Mouse (Mus musculus) layer of hippocampus, postnatal 10 days (tissue): Measurements from ENCODE around the gene Slc4a4. TPM values are rescaled to one million over a fixed set of nuclear protein-coding genes. Genes with fewer than 3 reads are reported as not detected.

Source experiments
- DNase-seq, 2 experiments: peaks; one replicate each; pipeline ENCODE4 v3.0.0; 2021; ENCODE audit warnings: low spot score in 2 of 2
- total RNA-seq, 2 experiments: library from RNA; stranded (reverse); gene quantifications; 2 replicates each; pipeline ENCODE4 v1.2.3; 2021

Slc4a4 gene
- total RNA-seq, 2 experiments from 2014 or later = 123 to 128 TPM

DNA sequence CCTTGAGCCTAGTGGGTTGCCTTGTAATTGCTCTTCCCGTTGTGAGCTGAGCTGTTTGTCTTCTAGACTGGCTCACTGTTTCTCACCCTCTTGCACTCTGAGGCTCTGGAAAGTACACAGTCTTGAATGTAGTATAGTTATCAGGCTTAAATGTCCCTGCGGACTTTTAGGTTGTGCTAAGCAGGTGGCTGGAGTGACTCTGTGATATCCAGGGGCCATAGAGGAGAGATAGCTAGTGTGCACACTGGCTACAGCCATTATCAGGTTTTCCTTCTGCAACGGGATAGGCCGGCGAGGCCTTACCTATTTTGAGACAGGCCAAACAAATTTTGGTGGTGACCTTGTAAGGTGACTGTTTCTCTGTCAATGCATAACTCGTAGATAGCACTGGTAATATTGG is 110.7 kb downstream of the Slc4a4 start:
- DNase-seq = no peak

DNA sequence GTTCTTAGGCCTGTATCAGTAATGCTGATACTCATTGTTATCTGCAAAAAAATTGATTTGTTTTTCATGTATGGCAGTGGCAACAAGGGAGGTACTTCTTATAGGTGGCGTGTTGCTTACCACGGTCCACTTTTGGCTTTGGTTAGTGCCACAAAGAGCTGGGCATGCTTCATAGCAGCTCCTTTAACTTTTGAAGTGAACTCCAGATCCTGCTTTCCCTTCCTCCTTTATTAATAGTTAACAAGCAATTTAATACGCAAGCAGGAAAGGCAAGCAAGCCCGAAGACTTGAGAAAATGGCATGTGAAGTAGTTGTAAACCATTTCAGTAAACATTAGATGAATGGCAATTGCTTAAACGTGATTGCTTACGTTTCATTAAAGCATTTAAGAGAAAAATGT is 113.2 kb downstream of the Slc4a4 start:
- DNase-seq = no peak

DNA sequence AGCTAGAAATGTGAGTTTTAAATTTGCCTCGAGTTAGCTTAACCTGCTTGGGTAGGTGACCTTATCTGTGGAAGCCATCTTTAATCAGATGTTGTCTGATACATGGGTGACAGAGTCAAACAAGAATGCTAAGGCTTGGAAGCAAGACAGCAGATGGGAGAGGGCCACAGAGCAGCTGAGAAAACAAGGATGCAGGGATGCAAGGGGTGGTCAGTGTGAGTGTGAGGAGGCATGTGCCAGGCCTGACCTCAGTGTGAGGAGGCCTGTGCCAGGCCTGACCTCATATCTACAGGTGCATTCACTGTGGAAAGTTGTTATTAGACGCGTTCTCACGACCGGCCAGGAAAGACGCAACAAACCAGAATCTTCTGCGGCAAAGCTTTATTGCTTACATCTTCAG is 114.0 kb downstream of the Slc4a4 start:
- no peak for DNase-seq

DNA sequence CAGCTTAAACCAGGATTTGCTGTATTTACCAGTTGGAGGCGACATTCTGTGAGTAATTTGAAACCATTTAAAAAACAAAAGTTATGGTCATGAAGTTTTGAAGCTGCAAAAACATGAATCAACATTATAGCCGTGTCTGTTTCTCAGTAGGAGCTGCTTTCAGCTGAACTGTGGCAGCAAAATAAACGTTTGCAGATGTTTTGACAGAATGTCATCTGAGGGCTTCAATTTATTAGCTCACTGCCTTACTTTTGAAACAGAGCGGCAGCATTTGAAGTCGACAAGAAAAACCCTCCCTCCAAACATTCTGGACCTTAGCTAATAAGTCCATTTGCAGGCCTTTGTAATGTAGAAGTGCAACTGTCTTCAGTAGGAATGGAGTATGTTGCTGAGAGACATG is 123.5 kb downstream of the Slc4a4 start:
- no peak for DNase-seq

DNA sequence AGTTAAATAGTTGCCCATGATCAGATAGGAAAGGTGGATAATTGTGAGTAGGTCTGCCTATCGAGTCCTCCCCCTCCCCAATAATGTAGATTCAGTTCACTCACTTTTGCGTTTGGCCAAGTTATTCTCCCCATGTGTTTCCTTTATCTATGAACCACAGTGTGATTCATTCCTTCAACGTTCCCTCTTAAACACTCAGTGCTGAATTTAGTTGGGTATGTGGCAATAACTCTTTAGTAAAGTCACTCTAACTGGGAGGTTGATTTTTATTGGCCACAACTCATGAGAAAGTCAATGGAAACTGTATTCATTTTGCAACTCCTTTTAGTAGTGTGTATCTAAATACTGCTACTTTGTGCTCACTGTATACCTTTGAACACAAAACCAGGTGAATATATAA is 125.8 kb downstream of the Slc4a4 start:
- DNase-seq = no peak

DNA sequence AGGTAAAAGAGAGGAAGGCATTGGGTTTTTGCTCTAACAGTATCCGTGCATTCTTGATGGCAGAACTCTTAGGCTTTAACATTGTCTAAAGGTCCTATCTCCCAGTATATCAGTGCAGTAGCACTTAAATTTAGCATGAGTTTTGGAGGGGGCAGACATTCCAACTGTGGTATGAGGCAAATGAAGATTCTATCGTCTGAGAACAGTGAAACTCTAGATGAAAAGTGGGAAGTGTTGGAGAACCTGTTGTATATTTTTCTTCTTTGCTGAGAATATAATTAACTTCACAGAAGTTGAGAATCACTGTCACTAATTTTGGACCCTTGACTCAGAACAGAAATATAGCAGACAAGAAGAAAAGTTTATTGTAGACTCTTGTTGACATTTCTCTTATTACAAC is 128.2 kb downstream of the Slc4a4 start:
- DNase-seq = no peak

DNA sequence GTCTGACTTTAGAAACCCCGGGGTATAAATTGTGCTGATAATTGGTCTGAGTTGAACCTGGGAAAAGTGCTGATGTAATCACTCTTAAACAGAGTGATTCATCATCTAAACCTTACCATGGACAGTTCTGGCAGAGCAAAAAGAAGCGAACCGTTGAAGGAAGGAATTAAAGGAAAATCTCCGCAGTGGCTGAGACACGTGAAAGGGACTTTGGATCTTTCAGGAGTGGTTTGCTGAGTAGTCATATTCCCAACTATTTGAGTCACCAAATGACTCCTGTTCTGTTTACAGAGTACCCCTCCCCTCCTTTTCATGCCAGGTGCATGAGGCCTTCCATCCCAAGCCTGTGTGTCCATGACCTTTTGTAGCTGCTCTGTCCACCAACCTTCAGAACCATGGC is 129.3 kb downstream of the Slc4a4 start:
- DNase-seq = no peak

DNA sequence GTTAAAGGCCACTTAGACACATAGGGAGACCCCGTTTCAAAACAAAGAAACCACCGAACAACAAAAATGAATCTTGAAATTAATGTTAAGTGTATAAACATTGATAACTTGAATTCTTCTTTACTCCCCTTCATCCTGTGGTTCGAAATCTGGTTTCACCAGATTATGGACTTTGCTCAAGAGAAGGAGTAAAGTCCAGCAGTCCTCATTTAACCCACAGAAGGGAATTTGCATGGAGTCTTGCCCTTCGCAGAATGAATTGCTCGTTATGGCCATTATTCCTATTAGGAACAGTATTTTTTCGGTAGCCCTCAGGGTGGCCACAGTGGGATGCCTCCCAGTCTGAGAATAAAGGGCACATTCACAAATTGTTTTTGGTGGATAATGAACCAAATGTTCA is 131.9 kb downstream of the Slc4a4 start:
- no peak for DNase-seq

DNA sequence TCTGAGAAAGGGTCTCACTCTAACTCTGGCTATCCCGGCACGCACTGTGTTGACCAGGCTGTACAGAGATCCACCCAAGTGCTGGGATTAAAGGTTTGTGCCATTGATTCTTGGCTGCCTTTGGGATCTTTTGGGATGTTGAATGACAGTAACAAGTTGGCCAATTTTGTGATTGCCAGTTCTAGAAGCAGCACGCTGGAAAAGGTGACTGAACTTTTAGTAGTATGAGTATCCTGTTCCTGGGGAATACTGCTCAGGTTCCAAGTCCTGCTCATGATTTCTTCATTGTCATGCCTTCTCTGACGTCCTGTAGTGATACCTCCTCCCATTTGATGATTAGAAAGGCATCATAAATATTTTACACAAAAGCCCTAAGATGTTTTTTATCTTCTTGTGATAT is 137.8 kb downstream of the Slc4a4 start:
- DNase-seq = no peak

DNA sequence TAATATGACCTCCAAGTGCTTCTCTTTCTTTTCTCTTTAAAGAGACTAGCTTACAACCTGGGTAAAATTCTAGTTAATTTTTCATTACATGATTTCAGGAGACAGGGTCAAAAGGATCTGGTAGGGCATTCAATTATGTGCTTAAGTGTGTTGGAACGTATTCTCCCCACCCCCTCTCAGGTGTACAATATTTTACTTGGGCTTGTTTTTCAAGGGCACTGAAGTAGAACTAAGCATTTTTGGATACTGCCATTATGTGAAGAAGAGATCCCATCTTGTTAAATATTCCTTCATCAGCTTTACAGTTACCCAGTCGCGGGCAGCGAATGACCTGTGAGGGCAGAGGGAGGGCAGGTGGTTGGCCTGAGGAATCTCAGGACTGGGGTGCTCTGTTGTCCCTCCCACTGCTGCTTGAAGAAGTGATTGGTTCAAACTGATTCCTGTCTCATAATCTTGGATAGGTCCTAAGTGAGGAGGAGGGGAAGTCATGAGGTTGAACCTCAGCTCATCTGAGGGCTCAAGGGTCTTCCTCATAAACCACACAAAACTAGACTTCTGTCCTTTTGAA is 141.0 kb downstream of the Slc4a4 start:
- DNase-seq = no peak

DNA sequence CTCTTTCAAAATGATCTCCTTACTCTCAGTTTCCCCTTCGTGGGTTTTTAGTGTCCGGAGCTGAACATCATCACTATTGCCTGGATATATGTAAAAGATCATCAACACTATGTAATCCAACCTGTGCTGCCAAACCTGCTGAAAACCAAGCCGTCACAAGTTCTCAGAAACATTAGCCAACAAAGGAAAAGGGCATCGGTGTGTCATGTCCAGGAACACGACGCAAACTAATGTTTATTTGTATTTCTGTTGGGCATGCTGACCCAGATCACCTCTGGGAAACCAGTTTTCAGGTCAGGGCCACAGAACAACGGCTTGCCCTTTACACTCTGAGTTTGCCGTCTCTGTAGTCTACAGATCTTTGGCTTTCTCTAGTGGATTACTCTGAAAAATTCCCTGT is 146.0 kb downstream of the Slc4a4 start:
- DNase-seq = no peak

DNA sequence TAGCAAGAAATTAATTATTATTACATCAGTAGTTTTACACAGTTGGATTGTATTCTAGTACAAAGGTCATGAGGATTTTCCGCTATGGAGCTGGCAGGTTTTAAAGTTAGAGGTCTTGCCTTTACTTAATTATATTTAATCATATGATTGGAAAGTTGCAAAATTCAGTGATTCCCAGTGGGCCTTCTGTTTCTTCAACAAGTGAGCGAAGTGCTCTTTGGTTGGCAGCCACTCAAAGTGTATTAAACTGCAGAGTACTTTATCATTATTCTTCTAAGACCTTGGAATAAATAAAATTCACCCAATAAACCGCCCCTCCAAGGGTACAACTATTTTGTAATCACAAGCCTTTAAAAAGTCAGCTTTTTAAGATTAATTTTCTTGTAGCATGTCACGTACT is 146.6 kb downstream of the Slc4a4 start:
- no peak for DNase-seq

DNA sequence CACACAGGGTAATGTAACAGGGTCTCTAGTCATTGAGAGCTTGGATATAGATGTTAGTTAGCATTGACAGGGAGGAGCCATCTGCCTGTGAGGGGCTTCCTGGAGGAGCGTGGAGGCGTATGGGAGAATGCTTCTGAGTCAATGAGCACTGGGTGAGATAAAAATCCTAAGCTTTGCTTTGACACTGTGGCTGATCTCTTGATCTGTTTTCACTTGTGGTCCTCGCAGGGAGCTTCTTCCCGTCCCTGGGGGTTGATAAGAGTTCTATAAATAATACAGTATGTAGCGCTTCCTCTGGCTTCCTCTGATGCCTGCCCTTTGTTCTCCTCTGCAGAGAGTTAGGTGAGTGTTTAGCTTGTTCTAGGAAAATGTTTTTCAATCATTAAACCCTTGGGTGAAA is 149.5 kb downstream of the Slc4a4 start:
- no peak for DNase-seq

DNA sequence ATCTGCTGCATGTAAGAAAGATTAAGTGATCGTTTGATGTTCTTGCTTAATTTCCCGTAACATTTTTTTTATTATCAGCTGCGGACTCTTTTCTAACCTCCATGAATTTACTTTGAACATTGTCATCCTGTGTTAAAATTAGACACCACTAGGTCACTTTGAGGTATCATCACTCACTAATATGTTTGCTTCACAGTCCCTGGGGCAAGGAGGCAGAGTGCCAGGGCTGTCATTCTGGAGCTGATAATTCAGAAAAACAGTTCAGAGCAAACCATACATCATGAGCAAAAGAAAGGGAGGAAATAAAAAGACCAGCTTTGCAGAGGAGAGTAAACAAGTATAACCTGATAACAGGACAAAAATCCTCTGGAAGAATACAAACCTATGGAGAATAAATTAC is 154.2 kb downstream of the Slc4a4 start:
- DNase-seq = no peak

DNA sequence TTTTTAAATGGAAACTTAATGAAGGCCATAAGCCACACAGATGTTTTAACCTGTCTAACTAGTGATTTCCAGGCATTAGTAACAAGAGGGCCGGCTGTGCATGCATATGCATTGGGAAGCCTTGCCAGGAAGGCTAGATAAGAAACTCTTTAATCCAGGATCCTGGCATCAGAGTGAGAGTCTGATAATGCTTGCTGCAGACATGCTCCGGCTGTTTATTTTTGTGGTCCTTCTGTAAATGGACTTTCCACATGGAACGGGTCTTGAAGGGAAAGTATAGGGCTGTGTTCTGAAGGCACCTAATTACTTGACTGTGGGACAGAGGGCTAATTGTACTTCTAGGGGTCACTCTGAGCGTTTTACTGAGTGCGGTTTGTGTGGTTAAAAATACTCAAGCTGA is 157.2 kb downstream of the Slc4a4 start:
- DNase-seq = no peak

DNA sequence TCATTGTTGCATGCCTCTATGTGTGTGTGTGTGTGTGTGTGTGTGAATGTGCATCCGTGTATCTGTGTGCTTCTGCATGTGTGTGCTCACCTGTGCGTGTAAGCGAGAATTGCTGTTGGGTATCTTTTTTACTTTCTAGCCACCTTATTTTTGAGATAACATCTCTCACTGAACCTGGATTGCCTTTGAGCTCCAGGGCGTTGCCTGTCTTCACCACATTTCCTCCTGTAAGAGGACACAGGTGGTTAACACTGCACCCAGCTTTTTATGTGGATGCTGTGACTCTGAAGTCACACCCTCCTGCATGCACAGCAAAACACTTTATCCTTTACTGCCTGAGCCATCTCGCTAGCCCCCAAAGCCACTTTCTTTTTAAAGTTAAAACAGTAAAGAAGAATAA is 158.2 kb downstream of the Slc4a4 start:
- DNase-seq = no peak

DNA sequence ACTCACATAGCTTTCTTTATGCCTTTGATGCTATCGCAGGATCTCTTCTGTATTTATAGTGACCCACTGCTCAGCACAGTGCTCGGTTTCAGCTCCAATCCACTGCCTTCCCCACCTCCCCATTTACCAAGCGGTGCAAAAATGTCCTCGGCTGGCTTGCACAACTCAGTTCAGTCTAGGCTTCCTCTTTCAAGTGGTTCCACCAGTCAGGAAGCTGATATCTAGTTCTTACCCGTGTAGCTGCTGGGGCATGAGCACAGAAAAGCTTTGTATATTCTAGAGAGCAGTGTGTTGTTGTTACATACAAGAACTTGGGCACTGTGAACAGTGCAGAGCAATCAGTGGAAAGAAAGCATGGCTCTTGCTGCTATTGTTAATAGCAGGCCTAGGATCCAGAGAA is 165.0 kb downstream of the Slc4a4 start:
- DNase-seq = no peak

DNA sequence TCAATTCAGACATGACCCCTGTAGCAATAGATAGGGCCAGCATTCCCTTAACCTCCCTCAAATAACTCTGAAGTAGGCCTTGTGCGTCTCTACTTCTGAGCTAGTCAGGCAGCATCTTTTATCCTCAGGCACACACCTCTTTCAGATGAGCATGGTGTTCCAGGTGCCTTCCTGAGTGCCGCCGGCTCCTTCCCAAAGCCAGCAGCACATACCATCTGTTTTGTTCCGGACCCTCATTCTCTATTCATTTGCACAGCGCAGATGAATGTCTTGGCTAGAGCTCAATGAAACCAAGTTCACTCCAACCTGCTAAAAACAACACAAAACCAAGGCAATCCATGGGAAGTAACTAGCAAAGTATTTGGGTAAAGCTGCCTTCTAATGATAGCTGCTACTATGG is 165.6 kb downstream of the Slc4a4 start:
- no peak for DNase-seq

DNA sequence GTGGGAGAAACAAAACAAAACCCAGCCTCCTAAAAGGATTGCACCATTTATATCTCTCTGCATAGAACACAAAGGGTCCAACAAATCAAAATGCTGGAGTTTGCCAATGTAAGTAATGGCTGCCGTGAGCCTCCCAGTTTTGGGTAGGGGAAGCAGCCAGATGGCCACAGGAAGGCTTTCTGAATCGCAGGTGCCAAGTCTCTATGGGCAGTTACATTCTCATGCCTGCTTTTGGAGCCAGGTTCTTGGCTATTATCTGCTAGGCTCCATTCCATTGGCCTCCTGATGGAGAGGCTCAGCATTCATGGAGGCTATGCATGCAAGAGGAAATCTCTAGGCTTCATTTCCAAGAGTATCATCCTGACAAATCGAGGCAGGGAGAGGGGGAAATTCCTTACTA is 169.0 kb downstream of the Slc4a4 start:
- no peak for DNase-seq

DNA sequence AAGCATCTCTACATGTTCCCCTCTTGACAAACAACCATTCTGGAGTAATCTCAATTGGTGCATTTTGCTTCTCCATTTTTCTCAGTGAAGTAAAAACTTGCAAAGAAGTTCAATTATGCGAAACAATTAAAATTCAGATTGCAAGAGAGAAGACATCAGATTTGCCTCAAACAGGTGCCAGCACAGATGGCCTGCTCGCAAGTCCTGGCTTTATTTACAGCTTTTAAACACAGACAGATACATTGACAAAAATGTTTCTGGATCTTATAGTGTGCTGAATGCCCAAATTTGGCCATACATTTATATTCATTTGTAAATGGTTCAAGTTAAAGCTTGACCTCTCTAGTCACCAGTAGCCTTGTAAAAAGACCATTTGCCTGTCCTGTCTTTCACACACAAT is 169.8 kb downstream of the Slc4a4 start:
- no peak for DNase-seq

DNA sequence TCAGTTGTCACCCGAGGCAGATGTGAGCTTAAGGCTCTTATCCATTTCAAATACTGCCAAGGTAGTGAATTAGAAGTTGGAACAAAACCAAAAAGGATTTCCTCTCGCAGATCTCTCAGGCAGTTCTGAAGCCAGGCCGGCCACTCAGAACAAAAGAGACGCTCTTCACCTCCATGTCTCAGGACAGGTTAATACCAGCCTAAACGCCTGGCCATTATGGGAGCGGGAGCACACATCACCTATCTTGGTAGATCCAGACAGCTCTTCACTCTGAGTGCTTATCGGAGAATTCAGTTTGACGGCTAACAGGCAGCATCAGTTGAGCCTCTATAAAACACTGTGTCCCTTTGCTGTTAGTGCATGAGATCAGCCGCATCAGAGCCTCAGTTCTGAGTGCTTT is 174.5 kb downstream of the Slc4a4 start:
- DNase-seq = no peak

DNA sequence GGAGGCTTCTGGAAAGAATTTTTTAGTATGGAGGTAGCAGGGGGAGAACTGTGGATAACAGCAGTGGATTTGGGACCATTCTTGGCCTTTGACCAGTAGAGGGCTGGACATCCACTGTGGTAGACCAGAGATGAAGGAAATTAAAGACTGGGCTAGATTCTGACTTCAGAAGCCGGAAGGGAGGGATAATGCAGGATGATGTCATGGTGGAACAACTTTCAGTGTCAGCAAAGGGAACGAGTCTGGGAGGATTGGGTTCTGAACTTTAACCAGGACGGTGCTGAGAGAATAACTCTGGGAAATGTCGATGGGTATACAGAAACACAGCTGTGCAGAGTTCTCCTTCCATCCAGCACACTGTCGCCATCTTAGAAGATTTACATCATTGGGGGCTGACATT is 175.7 kb downstream of the Slc4a4 start:
- DNase-seq = no peak

DNA sequence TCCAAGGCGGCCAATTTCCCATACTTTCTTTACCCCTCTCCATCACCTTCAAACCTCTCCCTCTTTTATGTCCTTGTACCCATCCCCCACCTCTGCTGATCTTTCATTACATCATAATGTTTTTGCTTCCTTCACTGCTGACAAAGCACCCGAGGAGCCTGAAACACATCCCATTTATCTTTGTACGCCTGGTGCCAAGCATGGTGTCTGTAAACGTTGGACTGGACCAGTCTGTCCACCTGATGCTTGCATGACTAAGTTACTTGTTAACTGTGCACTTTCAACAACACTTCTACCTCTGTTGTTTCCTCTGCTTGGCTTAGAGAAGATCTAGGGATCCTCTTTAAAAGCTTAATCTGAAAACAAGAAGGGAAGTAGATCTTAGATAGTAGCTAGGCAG is 180.5 kb downstream of the Slc4a4 start:
- DNase-seq = no peak

DNA sequence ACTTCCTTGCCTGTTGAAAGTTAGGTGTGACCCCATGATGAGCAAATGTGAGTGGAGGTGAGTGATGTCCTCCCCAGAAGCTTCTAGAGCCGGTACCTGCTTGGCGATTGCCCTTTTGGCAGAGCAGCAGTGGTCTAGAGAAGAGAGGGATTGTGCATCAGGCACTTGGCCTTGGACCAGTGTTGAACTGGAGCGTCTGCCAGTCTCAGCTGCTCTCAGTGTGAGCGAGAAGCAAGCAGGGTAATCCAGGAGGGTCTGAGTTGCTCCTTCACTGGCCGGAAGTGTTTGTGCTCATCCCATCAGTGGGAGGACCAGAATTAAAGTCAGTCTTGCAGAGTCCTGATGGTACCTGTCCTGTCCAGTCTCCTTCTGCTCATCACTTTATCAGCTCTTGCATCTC is 181.5 kb downstream of the Slc4a4 start:
- DNase-seq = peak in 1 of 2 experiments; percentile 32
